Mouse (Mus musculus): ENCODE measurements around the gene Oit1.

The Oit1 gene

DNA sequence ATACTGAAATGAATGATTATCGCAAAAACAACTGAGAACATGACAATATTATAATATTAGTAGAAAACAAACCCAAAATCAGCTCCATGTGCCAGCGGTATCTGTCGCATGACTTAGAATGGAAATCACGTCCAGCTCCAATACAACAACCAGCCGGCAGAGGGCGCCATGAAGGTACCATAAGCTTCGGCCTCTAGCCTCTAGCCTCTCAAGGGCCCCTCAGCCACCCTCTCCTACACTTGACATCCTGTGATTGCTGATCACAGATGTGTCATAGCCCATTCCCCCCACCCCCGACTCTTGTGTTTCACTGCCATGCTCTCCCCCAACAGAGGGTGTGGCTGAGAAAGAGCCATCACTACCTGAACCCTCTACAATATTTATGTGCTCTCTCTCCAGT, 78.3 kb downstream of the Oit1 start:
- no peak for DNase-seq (ENCODE audit: low spot score in 2 of 2)

Data from spleen, postnatal 14 days (tissue).